Mouse (Mus musculus) thymus, adult 2 months (tissue): ENCODE measurements around the gene Olfr1393. TPM values are rescaled to one million over a fixed set of nuclear protein-coding genes. Genes with fewer than 3 reads are reported as not detected.

Experiments
- DNase-seq: peaks from one replicate; pipeline ENCODE4 v3.0.0; 2021
- H3K27ac ChIP-seq: fragments of 200-500 bp; 2 replicates; pipeline ENCODE4 v1.5.1; 2012; ENCODE audit warnings: low read length, control low read depth; ENCODE audit not compliant: control insufficient read depth, insufficient read depth
- H3K27me3 ChIP-seq: fragments of 200-500 bp; 2 replicates; pipeline ENCODE4 v1.6.1; 2012; ENCODE audit warnings: mild to moderate bottlenecking, low read length, moderate library complexity, mixed read lengths; ENCODE audit not compliant: control insufficient read depth, insufficient read depth
- H3K36me3 ChIP-seq: fragments of 200-500 bp; 2 replicates; pipeline ENCODE4 v1.6.1; 2012; ENCODE audit warnings: mild to moderate bottlenecking, low read length, moderate library complexity; ENCODE audit not compliant: control insufficient read depth, insufficient read depth
- H3K4me1 ChIP-seq: fragments of 200-500 bp; replicated peaks from 2 replicates; pipeline ENCODE4 v1.6.1; 2012; ENCODE audit warnings: low read length; ENCODE audit not compliant: control insufficient read depth, insufficient read depth
- H3K4me3 ChIP-seq: fragments of 200-500 bp; 2 replicates; pipeline ENCODE4 v1.5.1; 2012; ENCODE audit warnings: mild to moderate bottlenecking, low read length, control low read depth, moderate library complexity; ENCODE audit not compliant: control insufficient read depth, insufficient read depth
- CTCF ChIP-seq: fragments of 200-500 bp; IDR thresholded peaks from 2 replicates; pipeline ENCODE4 v1.5.1; 2012; ENCODE audit warnings: mild to moderate bottlenecking, control low read depth, low read length, moderate library complexity, borderline replicate concordance; ENCODE audit not compliant: control insufficient read depth, poor library complexity, insufficient read depth; ENCODE audit errors: extremely low read depth
- POLR2A ChIP-seq: fragments of 200-500 bp; IDR thresholded peaks from 2 replicates; pipeline ENCODE4 v1.6.1; 2012; ENCODE audit warnings: mild to moderate bottlenecking, low read length, control low read depth, moderate library complexity; ENCODE audit not compliant: control insufficient read depth, poor library complexity, insufficient read depth; ENCODE audit errors: extremely low read depth
- WGBS: fragments of 180-500 bp; shearing (Covaris S2); methylation state at CpG from one replicate; pipeline ENCODE4 v1.1.7; 2018; 5-methylcytosine and 5-hydroxymethylcytosine counted together
- polyA plus RNA-seq: library from polyadenylated mRNA; depleted of rRNA; stranded (reverse); fragments of >200 nt; gene quantifications from 2 replicates; pipeline ENCODE4 v1.2.3, GENCODE M21; 2012

Olfr1393 gene
- polyA plus RNA-seq, 1 experiment, result 0.40 TPM

GRCm38 (mm10) chr11:49265101-49265500, 13.0 kb upstream of the Olfr1393 start:
- no peak overlapping the region for H3K27ac ChIP-seq
- no peak for DNase-seq
- no peaks in the 10 kb centered on the region for H3K27me3 ChIP-seq
- peaks cover 19% of the 10 kb centered on the region for H3K4me1 ChIP-seq
- peaks cover 33% of the 10 kb centered on the region for H3K36me3 ChIP-seq
- TF ChIP-seq CTCF (no peak), POLR2A (no peak)
- WGBS, result 89% methylated on average over 8 of the region's 8 CpGs
- no peak overlapping the region for H3K4me3 ChIP-seq

GRCm38 (mm10) chr11:49266671-49267070, 11.4 kb upstream of the Olfr1393 start:
- DNase-seq, result no peak
- Histone ChIP-seq H3K4me3 (no peak overlapping the region), H3K4me1 (peaks cover 12% of the 10 kb centered on the region), H3K36me3 (peaks cover 17% of the 10 kb centered on the region), H3K27me3 (no peaks in the 10 kb centered on the region), H3K27ac (no peak overlapping the region)
- TF ChIP-seq POLR2A (no peak), CTCF (no peak)
- 91% methylated on average over 6 of the region's 6 CpGs for WGBS

- H3K27ac ChIP-seq, result no peak overlapping the region
- 94% methylated on average over 10 of the region's 10 CpGs for WGBS
- no peak for DNase-seq
- peaks cover 10% of the 10 kb centered on the region for H3K36me3 ChIP-seq
- no peaks in the 10 kb centered on the region for H3K27me3 ChIP-seq
- no peak for TF ChIP-seq POLR2A
- no peak for TF ChIP-seq CTCF
- H3K4me1 ChIP-seq, result peaks cover 10% of the 10 kb centered on the region
- H3K4me3 ChIP-seq, result no peak overlapping the region
Measured at GRCm38 (mm10) chr11:49267316-49267715, 10.8 kb upstream of the Olfr1393 start.

GRCm38 (mm10) chr11:49267970-49268579, 10.0 kb upstream of the Olfr1393 start:
- H3K4me1 ChIP-seq, result peaks cover 8% of the 10 kb centered on the region
- peaks cover 3% of the 10 kb centered on the region; the same call in 1 of the 2 replicates for H3K36me3 ChIP-seq
- DNase-seq, result no peak
- TF ChIP-seq CTCF (no peak), POLR2A (no peak)
- no peaks in the 10 kb centered on the region for H3K27me3 ChIP-seq
- no peak overlapping the region for H3K4me3 ChIP-seq
- H3K27ac ChIP-seq, result no peak overlapping the region
- WGBS, result 94% methylated on average over 15 of the region's 15 CpGs

GRCm38 (mm10) chr11:49269761-49270160, 8.3 kb upstream of the Olfr1393 start:
- no peaks in the 10 kb centered on the region for H3K27me3 ChIP-seq
- H3K4me3 ChIP-seq, result no peak overlapping the region
- no peak overlapping the region for H3K27ac ChIP-seq
- TF ChIP-seq CTCF (no peak), POLR2A (no peak)
- no peak for DNase-seq
- no peaks in the 10 kb centered on the region; the same call in 1 of the 2 replicates for H3K4me1 ChIP-seq
- WGBS, result 81% methylated on average over 9 of the region's 9 CpGs
- no peaks in the 10 kb centered on the region for H3K36me3 ChIP-seq

GRCm38 (mm10) chr11:49270368-49270767, 7.7 kb upstream of the Olfr1393 start:
- no peak overlapping the region for H3K4me3 ChIP-seq
- 93% methylated on average over 4 of the region's 4 CpGs for WGBS
- no peaks in the 10 kb centered on the region for H3K36me3 ChIP-seq
- TF ChIP-seq POLR2A, result no peak
- no peak for TF ChIP-seq CTCF
- H3K27ac ChIP-seq, result no peak overlapping the region
- H3K4me1 ChIP-seq, result no peaks in the 10 kb centered on the region; the same call in 1 of the 2 replicates
- no peaks in the 10 kb centered on the region for H3K27me3 ChIP-seq
- DNase-seq, result no peak
